Mouse (Mus musculus) gastrocnemius, postnatal 14 days (tissue): ENCODE data around the gene Ssbp2. TPM values are rescaled to one million over a fixed set of nuclear protein-coding genes. Genes with fewer than 3 reads are reported as not detected.

ENCODE experiments used
- DNase-seq: peaks from one replicate; pipeline ENCODE4 v3.0.0; 2021; ENCODE audit warnings: mixed read lengths
- intact Hi-C: fragments of 180-260 bp; cut with DNase I; formaldehyde crosslinking; loops from one replicate; pipeline ENCODE4 v1.15.1; 2025; ENCODE audit warnings: low total_unique reads
- total RNA-seq, 2 experiments: library from RNA; stranded (reverse); gene quantifications; 2 replicates each; pipeline ENCODE4 v1.2.3; 2021

Gene Ssbp2
- total RNA-seq, 2 experiments from 2014 or later: 16.1 to 19.9 TPM

GRCm38 (mm10) chr13:91459489-91459888, 594 bp upstream of the Ssbp2 start:
- DNase-seq: no peak
- intact Hi-C loops: loop anchor here (2.0 kb wide), 1 partner anchor 87 kb away; no protein-coding TSS in a partner anchor

GRCm38 (mm10) chr13:91460621-91461284, 670 bp downstream of the Ssbp2 start:
- intact Hi-C loops: no loop called here
- DNase-seq: peak; percentile 99

GRCm38 (mm10) chr13:91461299-91461698, 1.2 kb downstream of the Ssbp2 start:
- intact Hi-C loops: no loop called here
- DNase-seq: no peak

GRCm38 (mm10) chr13:91461711-91462351, 1.7 kb downstream of the Ssbp2 start:
- intact Hi-C loops: no loop called here
- peak; percentile 46 for DNase-seq

- intact Hi-C loops: no loop called here
- no peak for DNase-seq
Measured at GRCm38 (mm10) chr13:91462395-91462794, 2.3 kb downstream of the Ssbp2 start.

- no peak for DNase-seq
- intact Hi-C loops: no loop called here
Measured at GRCm38 (mm10) chr13:91462893-91463481, 2.9 kb downstream of the Ssbp2 start.

- DNase-seq: no peak
- intact Hi-C loops: no loop called here
Measured at GRCm38 (mm10) chr13:91465002-91465715, 5.1 kb downstream of the Ssbp2 start.

GRCm38 (mm10) chr13:91471566-91471965, 11.5 kb downstream of the Ssbp2 start:
- intact Hi-C loops: no loop called here
- no peak for DNase-seq

GRCm38 (mm10) chr13:91471980-91472379, 11.9 kb downstream of the Ssbp2 start:
- intact Hi-C loops: no loop called here
- no peak for DNase-seq

GRCm38 (mm10) chr13:91473527-91473926, 13.4 kb downstream of the Ssbp2 start:
- intact Hi-C loops: no loop called here

GRCm38 (mm10) chr13:91474027-91474426, 13.9 kb downstream of the Ssbp2 start:
- DNase-seq: no peak
- intact Hi-C loops: no loop called here

More at GRCm38 (mm10) chr13:91473527-91473926, 13.4 kb downstream of the Ssbp2 start:
- DNase-seq: no peak

GRCm38 (mm10) chr13:91475888-91476287, 15.8 kb downstream of the Ssbp2 start:
- DNase-seq: no peak
- intact Hi-C loops: no loop called here

GRCm38 (mm10) chr13:91476596-91477100, 16.6 kb downstream of the Ssbp2 start:
- DNase-seq: no peak
- intact Hi-C loops: no loop called here

- intact Hi-C loops: no loop called here
- DNase-seq: peak; percentile 55
Measured at GRCm38 (mm10) chr13:91478011-91478410, 17.9 kb downstream of the Ssbp2 start.

- intact Hi-C loops: no loop called here
Measured at GRCm38 (mm10) chr13:91484303-91484702, 24.2 kb downstream of the Ssbp2 start.

GRCm38 (mm10) chr13:91492133-91492532, 32.0 kb downstream of the Ssbp2 start:
- DNase-seq: no peak
- intact Hi-C loops: no loop called here

More at GRCm38 (mm10) chr13:91484303-91484702, 24.2 kb downstream of the Ssbp2 start:
- DNase-seq: no peak

GRCm38 (mm10) chr13:91497055-91497454, 37.0 kb downstream of the Ssbp2 start:
- no peak for DNase-seq
- intact Hi-C loops: no loop called here

GRCm38 (mm10) chr13:91501735-91502134, 41.7 kb downstream of the Ssbp2 start:
- DNase-seq: no peak
- intact Hi-C loops: no loop called here

- intact Hi-C loops: no loop called here
- DNase-seq: no peak
Measured at GRCm38 (mm10) chr13:91502642-91503373, 42.7 kb downstream of the Ssbp2 start.
